Mouse (Mus musculus) C2C12 (cell line): ENCODE results near the gene Auts2.

Experiments used
- CEBPB ChIP-seq: IDR thresholded peaks from one replicate; pipeline ENCODE4 v1.6.1; 2011; ENCODE audit warnings: low read depth, mild to moderate bottlenecking, control low read depth, moderate library complexity
- CTCF ChIP-seq: IDR thresholded peaks from one replicate; pipeline ENCODE4 v1.5.1; 2011; ENCODE audit not compliant: control insufficient read depth, insufficient read depth, insufficient read length
- FOSL1 ChIP-seq: IDR thresholded peaks from one replicate; pipeline ENCODE4 v1.8.0; 2011; ENCODE audit warnings: mild to moderate bottlenecking, low read length; ENCODE audit not compliant: poor library complexity, insufficient read depth, severe bottlenecking
- MAX ChIP-seq: IDR thresholded peaks from one replicate; pipeline ENCODE4 v1.6.1; 2011; ENCODE audit warnings: mild to moderate bottlenecking, control low read depth
- MYOD1 ChIP-seq: IDR thresholded peaks from one replicate; pipeline ENCODE4 v1.6.1; 2011; ENCODE audit warnings: low read depth; ENCODE audit not compliant: control insufficient read depth, insufficient read length

DNA sequence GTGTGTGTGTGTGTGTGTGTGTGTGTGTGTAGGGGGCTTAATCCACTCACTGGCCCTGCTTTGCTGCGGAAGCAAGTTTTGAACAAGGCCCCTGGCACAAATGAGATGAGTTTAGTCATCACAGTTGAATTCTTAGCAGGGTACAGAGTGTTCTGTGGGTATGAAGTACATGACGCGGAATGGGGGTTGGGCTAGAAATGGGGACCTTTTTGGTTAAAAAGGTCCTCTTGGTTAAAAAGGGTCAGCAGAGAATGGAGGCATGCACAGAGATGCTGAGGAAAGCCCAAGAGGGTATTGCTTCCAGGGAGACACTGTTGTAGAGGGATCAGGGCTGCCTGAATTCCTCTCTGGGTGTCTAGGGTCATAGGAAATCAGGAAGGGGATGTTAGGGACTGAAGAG is 945.6 kb downstream of the Auts2 start:
- TF ChIP-seq CTCF = no peak
- TF ChIP-seq MAX = no peak
- TF ChIP-seq CEBPB = no peak
- no peak for TF ChIP-seq MYOD1
- TF ChIP-seq FOSL1 = no peak
